Mouse (Mus musculus) macrophage (primary cell): ENCODE results near the gene Il5. TPM values are rescaled to one million over a fixed set of nuclear protein-coding genes. Genes with fewer than 3 reads are reported as not detected.

Experiments used
- H3K27ac ChIP-seq: fragments of 350-480 bp; formaldehyde crosslinking; 2 replicates; pipeline ENCODE4 v1.9.0; 2021
- H3K36me3 ChIP-seq: fragments of 350-480 bp; formaldehyde crosslinking; 2 replicates; pipeline ENCODE4 v1.9.0; 2021; ENCODE audit errors: inconsistent target
- H3K4me3 ChIP-seq: fragments of 350-480 bp; formaldehyde crosslinking; 2 replicates; pipeline ENCODE4 v1.9.0; 2021; ENCODE audit errors: inconsistent target
- H3K79me2 ChIP-seq: fragments of 350-480 bp; formaldehyde crosslinking; 2 replicates; pipeline ENCODE4 v1.9.0; 2021; ENCODE audit errors: inconsistent target
- WGBS: methylation state at CpG from one replicate; pipeline ENCODE4 v1.1.7; 2026; ENCODE audit warnings: inconsistent platforms; ENCODE audit not compliant: missing documents; 5-methylcytosine and 5-hydroxymethylcytosine counted together
- polyA plus RNA-seq: library from polyadenylated mRNA; stranded (reverse); fragments of 250-400 nt; gene quantifications from 3 replicates; pipeline ENCODE4 v1.2.4, GENCODE M21; 2018; ENCODE audit warnings: inconsistent platforms

Il5 gene
- polyA plus RNA-seq, 1 experiment from 2014 or later = not detected

- no peak overlapping the region for H3K27ac ChIP-seq
- 81% methylated on average over 5 of the region's 7 CpGs for WGBS
- no peaks in the 10 kb centered on the region for H3K36me3 ChIP-seq
- no peaks in the 10 kb centered on the region for H3K79me2 ChIP-seq
- H3K4me3 ChIP-seq = no peak overlapping the region
Observed at GRCm38 (mm10) chr11:53733824-53734223, 13.2 kb downstream of the Il5 start.

- WGBS = 88% methylated on average over 1 of the region's 2 CpGs
- Histone ChIP-seq H3K27ac (no peak overlapping the region), H3K4me3 (no peak overlapping the region), H3K36me3 (no peaks in the 10 kb centered on the region), H3K79me2 (no peaks in the 10 kb centered on the region)
Observed at GRCm38 (mm10) chr11:53734431-53734830, 13.8 kb downstream of the Il5 start.

- Histone ChIP-seq H3K36me3 (no peaks in the 10 kb centered on the region), H3K27ac (no peak overlapping the region), H3K4me3 (no peak overlapping the region), H3K79me2 (no peaks in the 10 kb centered on the region)
- WGBS = 55% methylated on average over 18 of the region's 18 CpGs
Observed at GRCm38 (mm10) chr11:53734970-53735681, 14.5 kb downstream of the Il5 start.

- no peak overlapping the region for H3K4me3 ChIP-seq
- H3K36me3 ChIP-seq = no peaks in the 10 kb centered on the region
- 23% methylated on average over 17 of the region's 17 CpGs for WGBS
- no peak overlapping the region for H3K27ac ChIP-seq
- no peaks in the 10 kb centered on the region for H3K79me2 ChIP-seq
Observed at GRCm38 (mm10) chr11:53735682-53736245, 15.2 kb downstream of the Il5 start.

GRCm38 (mm10) chr11:53736771-53737572, 16.4 kb downstream of the Il5 start:
- no peak overlapping the region for H3K4me3 ChIP-seq
- 53% methylated on average over 14 of the region's 14 CpGs for WGBS

GRCm38 (mm10) chr11:53737573-53737946, 17.0 kb downstream of the Il5 start:
- Histone ChIP-seq H3K27ac (no peak overlapping the region), H3K4me3 (no peak overlapping the region), H3K36me3 (no peaks in the 10 kb centered on the region), H3K79me2 (no peaks in the 10 kb centered on the region)
- 42% methylated on average over 6 of the region's 6 CpGs for WGBS

More at GRCm38 (mm10) chr11:53736771-53737572, 16.4 kb downstream of the Il5 start:
- no peak overlapping the region for H3K27ac ChIP-seq
- H3K36me3 ChIP-seq = no peaks in the 10 kb centered on the region
- H3K79me2 ChIP-seq = no peaks in the 10 kb centered on the region

GRCm38 (mm10) chr11:53742353-53742752, 21.8 kb downstream of the Il5 start:
- Histone ChIP-seq H3K4me3 (no peak overlapping the region), H3K36me3 (no peaks in the 10 kb centered on the region), H3K27ac (no peak overlapping the region), H3K79me2 (no peaks in the 10 kb centered on the region)
- WGBS = 85% methylated on average over 5 of the region's 5 CpGs

- H3K27ac ChIP-seq = no peak overlapping the region
- H3K4me3 ChIP-seq = no peak overlapping the region
- H3K79me2 ChIP-seq = no peaks in the 10 kb centered on the region
- no peaks in the 10 kb centered on the region for H3K36me3 ChIP-seq
- WGBS = 92% methylated on average over 2 of the region's 2 CpGs
Observed at GRCm38 (mm10) chr11:53745260-53745659, 24.7 kb downstream of the Il5 start.

GRCm38 (mm10) chr11:53747985-53748384, 27.4 kb downstream of the Il5 start:
- Histone ChIP-seq H3K27ac (no peak overlapping the region), H3K36me3 (no peaks in the 10 kb centered on the region), H3K79me2 (no peaks in the 10 kb centered on the region), H3K4me3 (no peak overlapping the region)
- 34% methylated on average over 9 of the region's 9 CpGs for WGBS

- Histone ChIP-seq H3K4me3 (no peak overlapping the region), H3K36me3 (no peaks in the 10 kb centered on the region), H3K79me2 (no peaks in the 10 kb centered on the region), H3K27ac (no peak overlapping the region)
- WGBS = 4% methylated on average over 6 of the region's 6 CpGs
Observed at GRCm38 (mm10) chr11:53748614-53749013, 28.0 kb downstream of the Il5 start.

- 84% methylated on average over 4 of the region's 4 CpGs for WGBS
- H3K4me3 ChIP-seq = no peak overlapping the region
- no peaks in the 10 kb centered on the region for H3K36me3 ChIP-seq
- no peaks in the 10 kb centered on the region for H3K79me2 ChIP-seq
- no peak overlapping the region for H3K27ac ChIP-seq
Observed at GRCm38 (mm10) chr11:53749306-53749705, 28.7 kb downstream of the Il5 start.

GRCm38 (mm10) chr11:53749716-53750352, 29.2 kb downstream of the Il5 start:
- Histone ChIP-seq H3K27ac (no peak overlapping the region), H3K36me3 (no peaks in the 10 kb centered on the region), H3K79me2 (no peaks in the 10 kb centered on the region), H3K4me3 (no peak overlapping the region)
- 91% methylated on average over 5 of the region's 5 CpGs for WGBS

GRCm38 (mm10) chr11:53755011-53755595, 34.5 kb downstream of the Il5 start:
- Histone ChIP-seq H3K36me3 (no peaks in the 10 kb centered on the region), H3K27ac (no peak overlapping the region), H3K79me2 (no peaks in the 10 kb centered on the region), H3K4me3 (no peak overlapping the region)
- WGBS = 82% methylated on average over 9 of the region's 12 CpGs

GRCm38 (mm10) chr11:53757612-53758011, 37.0 kb downstream of the Il5 start:
- Histone ChIP-seq H3K27ac (no peak overlapping the region), H3K4me3 (no peak overlapping the region), H3K36me3 (no peaks in the 10 kb centered on the region), H3K79me2 (no peaks in the 10 kb centered on the region)
- WGBS = 95% methylated on average over 4 of the region's 4 CpGs
